In the genomic region with DNA sequence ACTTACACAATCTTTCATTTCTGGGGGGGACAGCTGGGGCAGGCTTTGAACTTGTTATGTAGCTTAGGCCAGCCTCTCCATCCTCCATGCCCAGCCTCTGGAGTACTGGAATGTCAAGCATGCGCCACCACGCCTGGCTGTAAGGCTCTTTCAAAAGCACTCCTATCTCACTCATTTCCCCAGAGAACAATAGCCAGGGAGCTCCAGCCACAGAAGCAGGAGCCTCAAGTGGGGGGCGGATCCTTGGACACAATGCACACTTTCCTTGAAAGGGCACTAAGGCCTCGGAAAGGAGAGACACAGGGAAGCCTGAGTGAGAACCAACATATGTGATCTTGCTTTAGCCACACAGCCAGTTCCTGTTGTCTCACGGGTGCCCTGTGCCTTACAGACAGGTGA, we compare ENCODE assay signal across 9 mouse cellular contexts.
A peak's percentile ranks its signal among the peaks of the same experiment; 100 is the strongest.
DNase-seq lines count a peak whose midpoint lies in the region; ATAC-seq lines count a peak whose summit lies in the region.
"Had no signal": no experiment of that assay in that cellular context is flagged by ENCODE, and none has a peak within 500 bp of the region (broad histone marks: within the 10 kb centered on the region; RNA-seq: fewer than 3 reads in every experiment).

No protein-coding gene starts in this region.

- H3K27ac ChIP-seq in neural tube, embryonic 14.5 days (ENCODE audit: low read depth, low read length), result peak overlapping the region; percentile 16; the same call in 1 of the 2 replicates

- ATAC-seq in neural tube, embryonic 14.5 days (ENCODE audit: low read depth), result no peak

- H3K4me3 ChIP-seq in neural tube, embryonic 14.5 days (ENCODE audit: low read depth, low read length), result no peak overlapping the region

- WGBS in neural tube, embryonic 14.5 days, result 8% methylated on average over 5 of the region's 5 CpGs

- DNase-seq in kidney, adult 11 months, result peak; percentile 14
- DNase-seq in kidney, adult 18-20 months, result no peak
- DNase-seq in heart, adult 8-10 months (ENCODE audit: low spot score), result peak; percentile 8
- DNase-seq in kidney, postnatal 4 days, result peak; percentile 45 to 67
- DNase-seq in left cerebral cortex, adult 18-20 months (ENCODE audit: low spot score in 2 of 2), result no peak
- no peak for DNase-seq in cerebellum, adult 8-10 months
- no peak for DNase-seq in left cerebral cortex, postnatal 4 days
- DNase-seq: thymus, adult 2 months had no signal

- H3K36me3 ChIP-seq in neural tube, embryonic 14.5 days (ENCODE audit: control insufficient read depth, insufficient read depth, low read length), result no peaks in the 10 kb centered on the region

- H3K9ac ChIP-seq in neural tube, embryonic 14.5 days (replicated peaks; ENCODE audit: low read depth, low read length), result no peak overlapping the region

- H3K4me2 ChIP-seq in neural tube, embryonic 14.5 days (ENCODE audit: low read depth, low read length), result no peak overlapping the region

- peaks cover 8% of the 10 kb centered on the region; the same call in 1 of the 2 replicates for H3K4me1 ChIP-seq in neural tube, embryonic 14.5 days (ENCODE audit: control insufficient read depth, insufficient read depth, low read length)

- H3K9me3 ChIP-seq in neural tube, embryonic 14.5 days (ENCODE audit: control insufficient read depth, low read length), result no peaks in the 10 kb centered on the region

- H3K27me3 ChIP-seq in neural tube, embryonic 14.5 days (ENCODE audit: control insufficient read depth, insufficient read depth, low read length), result no peaks in the 10 kb centered on the region

- intact Hi-C loops in left cerebral cortex, postnatal 4 days (cut with DNase I), result no loop called here

Comparison
In these comparisons a context has a peak if more than half of its experiments do, and no peak if none do; other contexts are left out.
1. DNase-seq: peak in kidney, adult 11 months (single experiment), heart, adult 8-10 months (single experiment) and kidney, postnatal 4 days (2 of 2); none in kidney, adult 18-20 months (single experiment), left cerebral cortex, adult 18-20 months (0 of 2), cerebellum, adult 8-10 months (single experiment) and left cerebral cortex, postnatal 4 days (single experiment).